Mouse (Mus musculus): ENCODE measurements around the gene Hmgb4. TPM values are rescaled to one million over a fixed set of nuclear protein-coding genes. Genes with fewer than 3 reads are reported as not detected.

Hmgb4 gene
- polyA plus RNA-seq, 1 experiment = not detected

GRCm38 (mm10) chr4:128270177-128270576, 9.4 kb upstream of the Hmgb4 start:
- no peaks in the 10 kb centered on the region for H3K27me3 ChIP-seq (replicated peaks)
- peaks cover 67% of the 10 kb centered on the region for H3K9me3 ChIP-seq
- no peak overlapping the region for H3K4me3 ChIP-seq (replicated peaks)
- no peak for TF ChIP-seq FLI1 (IDR thresholded peaks at IDR 0.05; ENCODE audit: low read length)
- TF ChIP-seq GATA1 (IDR thresholded peaks at IDR 0.05; ENCODE audit: borderline replicate concordance, low read length) = no peak
- H3K36me3 ChIP-seq (replicated peaks; ENCODE audit: low read length) = no peaks in the 10 kb centered on the region
- H3K4me1 ChIP-seq = no peaks in the 10 kb centered on the region; the same call in 1 of the 2 replicates

- Histone ChIP-seq H3K27me3 (replicated peaks) (no peaks in the 10 kb centered on the region), H3K36me3 (replicated peaks; ENCODE audit: low read length) (no peaks in the 10 kb centered on the region), H3K4me3 (replicated peaks) (peak overlapping the region; percentile 74), H3K4me1 (no peaks in the 10 kb centered on the region; the same call in 1 of the 2 replicates), H3K9me3 (peaks cover 70% of the 10 kb centered on the region)
- TF ChIP-seq FLI1 (IDR thresholded peaks at IDR 0.05; ENCODE audit: low read length) = no peak
- no peak for TF ChIP-seq GATA1 (IDR thresholded peaks at IDR 0.05; ENCODE audit: borderline replicate concordance, low read length)
Observed at GRCm38 (mm10) chr4:128269261-128269875, 8.6 kb upstream of the Hmgb4 start.

GRCm38 (mm10) chr4:128265341-128265740, 4.6 kb upstream of the Hmgb4 start:
- Histone ChIP-seq H3K27me3 (replicated peaks) (no peaks in the 10 kb centered on the region), H3K36me3 (replicated peaks; ENCODE audit: low read length) (no peaks in the 10 kb centered on the region), H3K4me3 (replicated peaks) (peak overlapping the region; percentile 55), H3K4me1 (no peaks in the 10 kb centered on the region; the same call in 1 of the 2 replicates), H3K9me3 (peaks cover 75% of the 10 kb centered on the region)
- TF ChIP-seq FLI1 (IDR thresholded peaks at IDR 0.05; ENCODE audit: low read length) (no peak), GATA1 (IDR thresholded peaks at IDR 0.05; ENCODE audit: borderline replicate concordance, low read length) (no peak)

DNA sequence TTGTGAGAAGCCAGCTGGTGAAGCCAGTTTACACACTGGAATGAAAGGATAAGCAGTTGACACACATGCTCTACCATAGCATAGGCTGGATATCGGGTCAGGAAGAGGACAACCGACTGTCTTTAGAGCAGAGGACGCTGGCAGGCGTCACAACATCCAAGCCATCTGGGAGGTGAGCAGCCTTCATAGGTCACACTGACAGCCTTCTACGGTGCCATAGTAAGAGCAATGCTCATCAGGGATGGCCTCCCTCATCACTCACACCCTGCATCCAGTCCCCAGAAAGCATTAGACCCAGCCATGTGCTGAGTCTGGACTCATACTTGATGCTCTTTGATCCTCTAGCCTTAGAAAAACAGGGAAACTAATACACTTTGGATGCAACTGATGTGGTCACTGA, 3.7 kb upstream of the Hmgb4 start:
- TF ChIP-seq FLI1 (IDR thresholded peaks at IDR 0.05; ENCODE audit: low read length) (no peak), GATA1 (IDR thresholded peaks at IDR 0.05; ENCODE audit: borderline replicate concordance, low read length) (no peak)
- Histone ChIP-seq H3K27me3 (replicated peaks) (no peaks in the 10 kb centered on the region), H3K4me3 (replicated peaks) (peak overlapping the region; percentile 15), H3K4me1 (no peaks in the 10 kb centered on the region; the same call in 1 of the 2 replicates), H3K36me3 (replicated peaks; ENCODE audit: low read length) (no peaks in the 10 kb centered on the region), H3K9me3 (peaks cover 75% of the 10 kb centered on the region)

DNA sequence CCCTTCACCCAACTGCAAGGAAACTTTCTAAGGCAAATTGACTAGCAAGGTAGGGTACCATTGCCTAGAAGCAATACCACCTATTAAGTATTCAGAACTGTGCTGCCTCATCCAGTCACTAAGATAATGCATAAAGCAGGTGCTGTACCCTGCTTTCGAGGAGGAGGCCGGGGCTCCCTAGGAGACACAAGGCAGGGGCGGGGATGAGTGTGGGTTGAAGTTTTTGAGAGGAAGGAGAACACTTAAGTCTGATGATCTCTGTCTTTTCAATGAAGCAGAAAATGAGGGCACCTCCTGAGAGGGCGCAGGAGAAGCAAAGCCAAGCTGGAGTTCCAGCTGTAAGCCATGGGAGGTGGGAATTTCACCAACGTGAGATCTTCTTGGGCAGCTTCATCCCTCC, 1.5 kb downstream of the Hmgb4 start:
- no peak overlapping the region for H3K4me3 ChIP-seq (replicated peaks)
- TF ChIP-seq GATA1 (IDR thresholded peaks at IDR 0.05; ENCODE audit: borderline replicate concordance, low read length) (no peak), FLI1 (IDR thresholded peaks at IDR 0.05; ENCODE audit: low read length) (no peak)
- peaks cover 34% of the 10 kb centered on the region for H3K9me3 ChIP-seq
- no peaks in the 10 kb centered on the region for H3K4me1 ChIP-seq
- no peaks in the 10 kb centered on the region for H3K27me3 ChIP-seq (replicated peaks)
- no peaks in the 10 kb centered on the region for H3K36me3 ChIP-seq (replicated peaks; ENCODE audit: low read length)

- Histone ChIP-seq H3K36me3 (replicated peaks; ENCODE audit: low read length) (no peaks in the 10 kb centered on the region), H3K4me1 (no peaks in the 10 kb centered on the region), H3K4me3 (replicated peaks) (no peak overlapping the region), H3K9me3 (peaks cover 52% of the 10 kb centered on the region), H3K27me3 (replicated peaks) (no peaks in the 10 kb centered on the region)
- TF ChIP-seq GATA1 (IDR thresholded peaks at IDR 0.05; ENCODE audit: borderline replicate concordance, low read length) (no peak), FLI1 (IDR thresholded peaks at IDR 0.05; ENCODE audit: low read length) (no peak)
Observed at GRCm38 (mm10) chr4:128248676-128249075, 12.1 kb downstream of the Hmgb4 start.

DNA sequence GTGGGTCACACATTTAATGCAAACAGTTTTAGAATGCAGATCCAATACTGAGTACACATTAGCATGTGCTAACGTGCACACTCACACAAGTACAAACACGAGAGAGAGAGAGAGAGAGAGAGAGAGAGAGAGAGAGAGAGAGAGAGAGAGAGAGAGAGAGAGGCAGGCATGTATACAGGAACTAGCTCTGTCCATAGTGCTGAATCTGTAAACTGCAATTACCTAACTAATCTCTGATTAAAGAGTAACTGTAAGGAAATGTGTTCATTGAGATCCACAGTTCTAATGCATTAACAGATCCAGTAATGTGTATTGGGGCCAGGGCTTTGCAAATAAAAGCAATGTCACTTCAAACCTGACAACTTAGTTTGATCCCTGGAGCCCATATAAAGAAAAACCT, 15.6 kb downstream of the Hmgb4 start:
- Histone ChIP-seq H3K27me3 (replicated peaks) (no peaks in the 10 kb centered on the region), H3K4me1 (no peaks in the 10 kb centered on the region), H3K36me3 (replicated peaks; ENCODE audit: low read length) (no peaks in the 10 kb centered on the region), H3K4me3 (replicated peaks) (no peak overlapping the region), H3K9me3 (peaks cover 34% of the 10 kb centered on the region)
- TF ChIP-seq GATA1 (IDR thresholded peaks at IDR 0.05; ENCODE audit: borderline replicate concordance, low read length) (no peak), FLI1 (IDR thresholded peaks at IDR 0.05; ENCODE audit: low read length) (no peak)

DNA sequence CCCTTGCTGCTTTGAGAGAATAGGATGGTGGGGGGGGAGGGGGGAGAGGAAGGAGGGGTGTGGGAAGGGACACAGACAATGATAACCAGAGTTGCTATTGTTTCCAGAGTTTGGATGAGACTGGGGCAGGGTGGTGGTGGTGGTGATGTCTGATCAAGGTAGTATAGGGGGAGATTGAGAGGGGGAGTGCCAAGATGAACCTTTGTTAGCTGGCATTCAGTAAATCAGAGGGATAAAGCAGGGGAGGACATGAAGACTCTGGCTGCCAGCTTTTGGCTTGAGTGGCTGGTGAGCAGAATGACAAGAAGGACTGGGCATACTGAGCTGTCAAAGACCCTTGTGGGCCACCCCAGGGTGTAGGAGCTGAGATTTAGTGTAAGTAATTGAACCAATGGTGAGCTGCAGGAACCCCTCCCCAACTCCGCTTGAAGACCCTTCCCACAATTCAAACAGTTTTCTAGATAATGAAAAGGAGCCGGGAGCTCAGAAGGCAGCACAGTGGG, 18.9 kb downstream of the Hmgb4 start:
- H3K27me3 ChIP-seq (replicated peaks) = no peaks in the 10 kb centered on the region
- H3K4me3 ChIP-seq (replicated peaks) = no peak overlapping the region
- peaks cover 18% of the 10 kb centered on the region; the same call in 1 of the 2 replicates for H3K9me3 ChIP-seq
- H3K36me3 ChIP-seq (replicated peaks; ENCODE audit: low read length) = no peaks in the 10 kb centered on the region
- H3K4me1 ChIP-seq = no peaks in the 10 kb centered on the region
- TF ChIP-seq FLI1 (IDR thresholded peaks at IDR 0.05; ENCODE audit: low read length) (no peak), GATA1 (IDR thresholded peaks at IDR 0.05; ENCODE audit: borderline replicate concordance, low read length) (no peak)

- peaks cover 12% of the 10 kb centered on the region; the same call in 1 of the 2 replicates for H3K9me3 ChIP-seq
- H3K4me3 ChIP-seq (replicated peaks) = no peak overlapping the region
- no peak for TF ChIP-seq GATA1 (IDR thresholded peaks at IDR 0.05; ENCODE audit: borderline replicate concordance, low read length)
- no peak for TF ChIP-seq FLI1 (IDR thresholded peaks at IDR 0.05; ENCODE audit: low read length)
- no peaks in the 10 kb centered on the region for H3K36me3 ChIP-seq (replicated peaks; ENCODE audit: low read length)
- no peaks in the 10 kb centered on the region for H3K27me3 ChIP-seq (replicated peaks)
- no peaks in the 10 kb centered on the region for H3K4me1 ChIP-seq
Observed at GRCm38 (mm10) chr4:128241075-128241853, 19.5 kb downstream of the Hmgb4 start.

GRCm38 (mm10) chr4:128239113-128239512, 21.6 kb downstream of the Hmgb4 start:
- no peaks in the 10 kb centered on the region for H3K4me1 ChIP-seq
- H3K36me3 ChIP-seq (replicated peaks; ENCODE audit: low read length) = no peaks in the 10 kb centered on the region
- TF ChIP-seq FLI1 (IDR thresholded peaks at IDR 0.05; ENCODE audit: low read length) (no peak), GATA1 (IDR thresholded peaks at IDR 0.05; ENCODE audit: borderline replicate concordance, low read length) (no peak)
- H3K27me3 ChIP-seq (replicated peaks) = no peaks in the 10 kb centered on the region
- peaks cover 20% of the 10 kb centered on the region for H3K9me3 ChIP-seq
- H3K4me3 ChIP-seq (replicated peaks) = no peak overlapping the region

All from megakaryocyte, embryonic 14.5 days (primary cell).